Mouse (Mus musculus) heart, postnatal 0 days (tissue): ENCODE results near the gene Cdh13. TPM values are rescaled to one million over a fixed set of nuclear protein-coding genes. Genes with fewer than 3 reads are reported as not detected.

Experiments used
- ATAC-seq: fragments of 200-750 bp; cut with Nextera tagmentation; 2 replicates; pipeline ENCODE4 v1.8.0; 2017; ENCODE audit warnings: low read depth, moderate number of reproducible peaks, moderate library complexity; ENCODE audit not compliant: insufficient read depth
- DNase-seq: peaks from one replicate; pipeline ENCODE4 v3.0.0-alpha.2; 2016; ENCODE audit warnings: low spot score
- H3K27ac ChIP-seq: fragments of 300-500 bp; sonication (generic); 2 replicates; pipeline ENCODE4 v1.5.1; 2014; ENCODE audit warnings: low read depth, mild to moderate bottlenecking
- H3K27me3 ChIP-seq: fragments of 300-500 bp; sonication (generic); 2 replicates; pipeline ENCODE4 v1.6.1; 2014; ENCODE audit warnings: low read length, mixed read lengths; ENCODE audit not compliant: control insufficient read depth, insufficient read depth
- H3K36me3 ChIP-seq: fragments of 300-500 bp; sonication (generic); replicated peaks from 2 replicates; pipeline ENCODE4 v1.6.1; 2014; ENCODE audit warnings: low read length, mixed read lengths; ENCODE audit not compliant: control insufficient read depth, insufficient read depth
- H3K4me1 ChIP-seq: fragments of 300-500 bp; sonication (generic); 2 replicates; pipeline ENCODE4 v1.6.1; 2014; ENCODE audit warnings: antibody characterized with exemption; ENCODE audit not compliant: control insufficient read depth, insufficient read depth
- H3K4me2 ChIP-seq: fragments of 300-500 bp; sonication (generic); 2 replicates; pipeline ENCODE4 v1.6.1; 2014; ENCODE audit warnings: low read depth, mild to moderate bottlenecking, low read length, moderate library complexity
- H3K4me3 ChIP-seq: fragments of 300-500 bp; sonication (generic); 2 replicates; pipeline ENCODE4 v1.5.1; 2014; ENCODE audit warnings: low read depth, low read length
- H3K9ac ChIP-seq: fragments of 300-500 bp; sonication (generic); replicated peaks from 2 replicates; pipeline ENCODE4 v1.6.1; 2014; ENCODE audit warnings: low read depth, low read length, mixed read lengths
- H3K9me3 ChIP-seq: fragments of 300-500 bp; sonication (generic); replicated peaks from 2 replicates; pipeline ENCODE4 v1.6.1; 2016; ENCODE audit warnings: low read length; ENCODE audit not compliant: control insufficient read depth
- CTCF ChIP-seq: IDR thresholded peaks from 2 replicates; pipeline ENCODE4 v1.5.1; 2016; ENCODE audit warnings: antibody characterized with exemption, control low read depth, low read depth
- EP300 ChIP-seq: IDR thresholded peaks from 2 replicates; pipeline ENCODE4 v1.6.1; 2016; ENCODE audit warnings: antibody characterized with exemption, low read depth
- WGBS: fragments of 180-500 bp; shearing (Covaris S2); extraction: QIAGEN DNeasy Blood & Tissue Kit; methylation state at CpG from one replicate; pipeline ENCODE4 v1.1.7; 2014; 5-methylcytosine and 5-hydroxymethylcytosine counted together
- polyA plus RNA-seq: library from polyadenylated mRNA; unstranded; fragments of >200 nt; fragmentation: Nextera tagmentation; extraction: Ambion mirVana; gene quantifications from 2 replicates; pipeline ENCODE4 v1.2.1, GENCODE M21; 2015
- total RNA-seq: library from RNA; depleted of rRNA; stranded (reverse); fragments of >200 nt; gene quantifications from 2 replicates; pipeline ENCODE4 v1.2.3, GENCODE M21; 2014; ENCODE audit warnings: low replicate concordance

Gene Cdh13
- total and polyA plus RNA-seq, 2 experiments from 2014 or later: 109 to 136 TPM

DNA sequence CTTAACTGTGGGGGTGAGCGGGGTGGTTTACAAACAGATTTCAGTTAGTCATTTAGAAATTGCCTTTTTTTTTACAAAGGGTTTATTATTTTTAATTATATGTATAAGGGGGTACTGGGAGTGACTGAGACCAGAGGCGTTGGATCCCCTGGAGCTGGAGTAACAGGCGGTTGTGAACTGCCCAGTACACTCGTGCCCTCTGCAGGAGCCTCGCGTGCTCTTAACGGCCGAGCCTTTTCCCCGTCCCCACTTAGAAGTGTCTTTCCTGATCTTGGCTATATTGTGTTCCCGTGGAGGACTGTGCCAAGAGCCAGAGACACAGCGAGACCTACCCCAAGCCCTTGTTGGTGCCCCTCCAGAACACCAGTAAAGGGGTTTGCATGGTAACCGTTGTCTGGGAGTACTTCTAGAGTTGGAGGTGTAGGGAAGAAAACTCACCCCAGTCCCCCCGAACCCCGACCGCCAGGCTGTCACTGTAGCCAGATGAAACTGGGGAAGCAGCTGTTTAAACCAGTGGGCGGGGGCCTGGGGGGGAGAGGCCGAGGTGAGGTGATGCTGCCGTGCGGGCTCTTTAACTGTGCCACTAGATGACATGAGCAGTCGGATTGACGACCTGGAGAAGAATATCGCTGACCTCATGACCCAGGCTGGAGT is 1061.6 kb downstream of the Cdh13 start:
- no peak overlapping the region for H3K27ac ChIP-seq
- ATAC-seq: no peak
- peak overlapping the region; percentile 93 for H3K4me3 ChIP-seq
- peaks cover 35% of the 10 kb centered on the region for H3K36me3 ChIP-seq
- H3K27me3 ChIP-seq: no peaks in the 10 kb centered on the region
- no peak for DNase-seq
- H3K4me1 ChIP-seq: peaks cover 7% of the 10 kb centered on the region; the same call in 1 of the 2 replicates
- H3K9me3 ChIP-seq: no peaks in the 10 kb centered on the region
- TF ChIP-seq EP300 (no peak), CTCF (no peak)
- WGBS: 46% methylated on average over 22 of the region's 22 CpGs
- H3K9ac ChIP-seq: peak overlapping the region; percentile 96
- H3K4me2 ChIP-seq: peak overlapping the region; percentile 96

DNA sequence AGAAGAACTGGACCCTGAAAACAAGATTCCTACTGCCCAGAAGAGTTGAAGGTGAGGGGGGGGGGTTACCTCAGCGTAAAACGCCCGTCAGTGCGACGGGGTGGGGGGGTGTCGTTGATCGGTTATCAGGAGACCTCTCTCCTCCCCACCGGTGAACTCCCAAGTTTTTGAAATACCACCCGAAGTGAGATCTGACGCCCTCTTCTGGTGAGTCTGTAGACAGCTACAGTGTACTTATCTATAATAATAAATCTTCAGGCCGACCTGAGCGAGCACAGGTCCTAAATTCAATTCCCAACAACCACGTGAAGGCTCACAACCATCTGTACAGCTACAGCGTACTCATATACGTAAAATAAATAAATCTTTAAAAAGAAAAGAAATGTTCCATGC is 1062.1 kb downstream of the Cdh13 start:
- Histone ChIP-seq H3K36me3 (peaks cover 35% of the 10 kb centered on the region), H3K4me1 (peaks cover 7% of the 10 kb centered on the region; the same call in 1 of the 2 replicates), H3K4me2 (peak overlapping the region; percentile 96; the same call in 1 of the 2 replicates), H3K4me3 (peak overlapping the region; percentile 93), H3K27ac (no peak overlapping the region), H3K9me3 (no peaks in the 10 kb centered on the region), H3K27me3 (no peaks in the 10 kb centered on the region), H3K9ac (no peak overlapping the region)
- TF ChIP-seq CTCF: no peak
- no peak for TF ChIP-seq EP300
- ATAC-seq (no peak), DNase-seq (no peak)
- WGBS: 80% methylated on average over 15 of the region's 15 CpGs

DNA sequence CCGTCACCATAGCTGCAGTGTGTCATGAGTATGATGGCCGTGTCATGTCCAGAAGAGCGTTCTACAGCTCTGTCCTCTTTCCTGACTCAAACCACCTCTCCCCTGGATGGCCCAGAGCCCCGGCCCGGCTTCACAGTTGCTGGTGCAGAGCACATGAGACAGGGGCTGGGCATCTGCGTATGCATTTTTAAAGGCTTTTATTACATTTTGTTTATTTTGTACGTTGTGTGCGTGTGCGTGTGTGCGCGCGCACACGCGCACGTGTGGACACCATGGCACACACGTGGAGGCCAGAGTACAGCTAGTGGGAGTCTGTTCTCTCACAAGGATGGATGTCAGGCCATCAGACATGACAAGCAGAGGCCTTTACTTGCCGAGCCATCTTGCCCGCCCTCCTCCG is 1068.1 kb downstream of the Cdh13 start:
- 87% methylated on average over 19 of the region's 19 CpGs for WGBS
- no peaks in the 10 kb centered on the region for H3K27me3 ChIP-seq
- H3K4me2 ChIP-seq: no peak overlapping the region
- DNase-seq: no peak
- H3K4me1 ChIP-seq: no peaks in the 10 kb centered on the region
- peaks cover 32% of the 10 kb centered on the region for H3K36me3 ChIP-seq
- H3K27ac ChIP-seq: no peak overlapping the region
- no peak overlapping the region for H3K4me3 ChIP-seq
- ATAC-seq: no peak
- TF ChIP-seq CTCF: no peak
- TF ChIP-seq EP300: no peak
- no peak overlapping the region for H3K9ac ChIP-seq
- H3K9me3 ChIP-seq: no peaks in the 10 kb centered on the region

DNA sequence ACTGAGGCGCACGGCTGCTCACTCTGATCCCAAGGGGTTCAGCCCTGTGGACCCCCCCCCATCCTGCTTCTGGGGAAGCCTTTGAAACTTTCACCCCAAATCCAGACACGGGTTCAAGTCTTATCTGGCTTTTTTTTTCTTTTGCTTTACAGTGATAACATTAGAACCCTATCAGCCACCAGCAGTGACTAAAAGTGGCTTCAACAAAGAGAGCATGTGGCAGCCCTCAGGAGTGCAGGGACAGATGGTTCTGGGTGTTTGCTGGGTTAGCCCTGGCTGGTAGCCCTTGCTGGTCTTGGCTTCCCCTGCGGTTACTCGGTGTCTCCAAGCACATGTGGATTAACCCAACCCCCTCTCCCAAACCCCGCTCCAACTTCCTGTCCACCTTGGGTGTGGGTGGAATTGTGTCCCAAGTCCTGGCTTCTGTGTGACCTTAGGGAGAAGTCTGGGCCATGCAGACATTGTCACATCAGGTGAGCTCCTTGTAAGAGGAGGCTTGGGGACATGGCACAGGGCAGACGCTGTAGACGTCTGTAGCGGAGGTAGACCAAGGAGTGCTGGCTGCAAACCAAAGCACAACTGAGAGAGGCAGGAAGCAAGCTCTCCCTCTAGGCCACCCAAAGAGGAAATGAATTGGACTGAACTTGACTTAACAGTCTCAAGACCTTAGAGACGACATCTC is 1069.6 kb downstream of the Cdh13 start:
- H3K36me3 ChIP-seq: peaks cover 17% of the 10 kb centered on the region
- WGBS: 52% methylated on average over 10 of the region's 10 CpGs
- no peak for DNase-seq
- H3K9me3 ChIP-seq: no peaks in the 10 kb centered on the region
- TF ChIP-seq EP300 (no peak), CTCF (no peak)
- H3K4me2 ChIP-seq: no peak overlapping the region
- no peak overlapping the region for H3K4me3 ChIP-seq
- no peaks in the 10 kb centered on the region for H3K27me3 ChIP-seq
- H3K4me1 ChIP-seq: no peaks in the 10 kb centered on the region
- no peak for ATAC-seq
- no peak overlapping the region for H3K27ac ChIP-seq
- no peak overlapping the region for H3K9ac ChIP-seq

DNA sequence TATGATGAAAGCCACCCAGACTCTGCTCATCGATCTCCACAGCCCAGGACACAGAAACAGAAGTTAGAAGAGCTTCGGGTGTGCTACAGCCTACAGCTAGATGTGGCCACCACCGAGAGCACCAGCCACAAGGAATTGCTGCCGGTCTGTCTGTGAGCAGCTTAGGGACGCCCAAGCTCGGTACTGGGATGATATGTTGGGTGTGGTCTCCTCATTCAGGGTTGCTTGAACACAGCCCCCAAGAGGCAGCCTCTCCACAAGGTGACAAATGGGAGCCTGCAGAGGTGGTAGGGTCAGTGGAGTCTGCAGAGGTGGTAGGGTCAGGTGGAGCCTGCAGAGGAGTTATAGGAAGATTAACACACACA is 1070.1 kb downstream of the Cdh13 start:
- no peak for TF ChIP-seq EP300
- TF ChIP-seq CTCF: no peak
- no peak overlapping the region for H3K4me2 ChIP-seq
- DNase-seq (no peak), ATAC-seq (no peak)
- H3K36me3 ChIP-seq: peaks cover 12% of the 10 kb centered on the region
- H3K4me3 ChIP-seq: no peak overlapping the region
- 77% methylated on average over 6 of the region's 6 CpGs for WGBS
- no peak overlapping the region for H3K9ac ChIP-seq
- no peaks in the 10 kb centered on the region for H3K27me3 ChIP-seq
- H3K27ac ChIP-seq: no peak overlapping the region
- no peaks in the 10 kb centered on the region for H3K4me1 ChIP-seq
- no peaks in the 10 kb centered on the region for H3K9me3 ChIP-seq
